Mouse (Mus musculus): ENCODE data around the gene A630023A22Rik. TPM values are rescaled to one million over a fixed set of nuclear protein-coding genes. Genes with fewer than 3 reads are reported as not detected.
A peak's percentile ranks its signal among the peaks of the same experiment; 100 is the strongest.

The A630023A22Rik gene
- polyA plus RNA-seq, 1 experiment = not detected

DNA sequence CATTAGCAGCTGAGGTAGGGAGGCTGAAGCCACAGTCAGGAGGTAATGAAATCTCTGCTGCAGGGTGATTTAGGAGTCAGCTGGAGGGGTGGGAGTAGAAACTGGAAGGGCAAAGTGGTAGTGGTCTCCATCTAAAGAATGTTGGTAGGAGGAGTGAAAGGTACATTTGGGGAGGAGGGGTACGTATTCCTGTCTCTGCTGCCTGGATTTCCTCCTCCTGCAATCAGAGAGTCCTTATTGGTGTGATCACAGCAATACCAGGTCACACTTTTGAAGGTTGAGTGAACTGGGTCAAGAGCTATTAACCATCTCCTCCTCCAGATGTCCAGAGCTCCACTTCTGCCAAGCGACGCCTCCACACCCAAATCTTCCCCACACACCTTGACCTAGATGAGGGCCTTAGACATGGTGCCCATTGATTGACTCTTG, 18.4 kb upstream of the A630023A22Rik start:
- peaks cover 9% of the 10 kb centered on the region for H3K4me1 ChIP-seq (ENCODE audit: control insufficient read depth, insufficient read depth, low read length)
- WGBS = over 99% methylated on average over 3 of the region's 3 CpGs
- no peak overlapping the region for H3K27ac ChIP-seq (ENCODE audit: insufficient read depth, low read length)
- no peak for DNase-seq
- TF ChIP-seq CTCF (IDR thresholded peaks at IDR 0.05; ENCODE audit: borderline replicate concordance, insufficient read depth, low read depth, low read length) (no peak), POLR2A (IDR thresholded peaks at IDR 0.05; ENCODE audit: borderline replicate concordance, insufficient read depth, low read length) (no peak)
- H3K27me3 ChIP-seq (ENCODE audit: control insufficient read depth, insufficient read depth, low read length) = no peaks in the 10 kb centered on the region
- H3K4me3 ChIP-seq (replicated peaks; ENCODE audit: insufficient read depth, low read depth, low read length) = no peak overlapping the region

DNA sequence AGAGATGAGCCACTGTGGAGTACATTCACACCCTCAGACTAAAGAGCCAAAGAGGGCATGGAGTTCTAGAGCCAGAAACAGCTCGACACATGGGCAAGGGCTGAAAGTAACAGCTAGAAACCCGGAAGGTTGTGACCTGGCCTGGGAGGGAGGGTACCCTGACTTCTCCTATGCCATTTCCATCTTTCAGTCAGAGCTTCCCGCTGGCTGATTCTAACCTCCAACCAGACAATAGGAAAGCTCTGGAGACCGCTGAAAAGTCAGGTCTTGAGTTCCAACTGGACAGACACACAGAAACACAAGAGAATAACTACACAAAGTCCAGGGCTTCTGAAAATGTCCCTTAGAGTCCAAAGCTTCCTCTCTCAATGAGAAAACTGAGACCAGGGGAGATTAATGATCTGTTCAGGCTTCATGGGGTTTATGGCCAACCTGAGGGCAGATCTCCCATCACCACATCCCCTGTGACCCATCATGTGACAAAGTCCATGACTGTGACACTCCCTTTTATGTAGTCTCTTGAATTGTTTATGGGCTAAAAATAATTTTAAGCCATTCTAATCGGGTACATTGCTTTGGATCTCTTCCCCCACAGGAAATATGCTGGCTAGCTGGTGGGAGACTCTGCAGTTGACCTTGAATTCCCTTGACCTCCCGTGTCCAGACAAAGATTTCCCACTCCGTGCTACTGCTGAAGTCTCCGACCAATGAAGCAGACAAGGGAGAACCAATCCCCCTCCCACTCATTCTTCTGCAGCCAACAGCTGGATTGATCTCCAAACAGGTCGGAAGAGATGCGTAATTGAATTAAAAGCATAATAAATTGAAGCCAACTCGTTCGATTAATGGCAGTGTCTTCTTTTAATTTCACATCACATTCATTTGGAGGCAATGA, 17.7 kb upstream of the A630023A22Rik start:
- no peak overlapping the region for H3K4me3 ChIP-seq (replicated peaks; ENCODE audit: insufficient read depth, low read depth, low read length)
- TF ChIP-seq POLR2A (IDR thresholded peaks at IDR 0.05; ENCODE audit: borderline replicate concordance, insufficient read depth, low read length) (no peak), CTCF (IDR thresholded peaks at IDR 0.05; ENCODE audit: borderline replicate concordance, insufficient read depth, low read depth, low read length) (no peak)
- WGBS = 86% methylated on average over 12 of the region's 12 CpGs

DNA sequence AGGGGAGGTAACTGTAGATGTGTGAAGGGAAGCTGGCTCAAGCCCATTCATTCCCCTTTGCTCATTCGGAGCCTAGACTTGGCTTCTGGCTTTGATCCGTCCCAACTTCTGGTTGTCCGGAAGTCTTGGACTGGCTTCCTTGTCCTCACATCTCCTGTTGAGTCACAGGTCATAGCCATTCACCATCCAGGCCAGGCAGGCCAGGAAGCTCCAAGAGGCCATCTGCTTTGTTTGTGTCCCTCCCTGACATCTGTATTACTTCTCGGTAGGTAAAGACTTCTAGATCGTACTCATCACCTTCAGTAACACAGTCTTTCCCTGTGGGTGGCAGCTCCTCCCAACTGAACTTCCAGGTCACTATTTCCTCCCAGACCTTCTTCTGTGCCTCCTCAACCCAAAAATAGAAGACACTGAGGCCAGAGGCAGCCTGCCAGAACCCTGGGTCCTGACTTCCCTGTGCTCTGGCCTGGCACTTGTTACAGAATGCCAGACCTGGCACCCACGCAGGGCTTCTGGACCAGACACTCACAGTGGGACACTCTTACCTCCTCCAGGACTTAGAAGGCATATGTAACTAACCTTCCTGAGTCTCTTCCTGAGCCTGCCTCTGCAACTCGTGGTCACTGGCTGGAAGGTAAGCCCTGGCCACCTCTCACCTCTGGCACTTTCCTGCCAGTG, 16.6 kb upstream of the A630023A22Rik start:
- 12% methylated on average over 7 of the region's 7 CpGs for WGBS
- Histone ChIP-seq H3K4me1 (ENCODE audit: control insufficient read depth, insufficient read depth, low read length) (peaks cover 9% of the 10 kb centered on the region), H3K4me3 (replicated peaks; ENCODE audit: insufficient read depth, low read depth, low read length) (no peak overlapping the region), H3K27ac (ENCODE audit: insufficient read depth, low read length) (no peak overlapping the region), H3K27me3 (ENCODE audit: control insufficient read depth, insufficient read depth, low read length) (no peaks in the 10 kb centered on the region)
- DNase-seq = peak; percentile 83 to 89
- no peak for TF ChIP-seq POLR2A (IDR thresholded peaks at IDR 0.05; ENCODE audit: borderline replicate concordance, insufficient read depth, low read length)
- no peak for TF ChIP-seq CTCF (IDR thresholded peaks at IDR 0.05; ENCODE audit: borderline replicate concordance, insufficient read depth, low read depth, low read length)

More for the DNA sequence above, 17.7 kb upstream of the A630023A22Rik start:
- peaks cover 9% of the 10 kb centered on the region for H3K4me1 ChIP-seq (ENCODE audit: control insufficient read depth, insufficient read depth, low read length)
- H3K27ac ChIP-seq (ENCODE audit: insufficient read depth, low read length) = no peak overlapping the region
- no peak for DNase-seq
- H3K27me3 ChIP-seq (ENCODE audit: control insufficient read depth, insufficient read depth, low read length) = no peaks in the 10 kb centered on the region

DNA sequence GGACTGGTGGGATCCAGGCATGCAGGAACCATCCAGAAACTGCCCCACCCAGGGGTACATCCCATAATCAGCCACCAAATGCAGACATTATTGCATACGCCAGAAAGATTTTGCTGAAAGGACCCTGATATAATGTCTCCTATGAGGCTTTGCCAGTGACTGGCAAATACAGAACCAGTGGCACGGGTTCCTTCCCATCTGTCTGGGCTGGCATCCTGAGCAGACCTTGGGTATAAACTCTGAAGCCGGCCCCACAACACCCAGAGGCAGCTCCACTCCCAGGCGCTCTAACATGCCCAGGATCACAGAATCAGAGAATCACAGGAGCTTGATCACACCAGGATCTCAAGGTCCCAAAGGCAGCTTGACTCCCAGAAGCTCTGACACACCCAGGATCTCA, 11.8 kb upstream of the A630023A22Rik start:
- DNase-seq = no peak
- no peaks in the 10 kb centered on the region for H3K27me3 ChIP-seq (ENCODE audit: control insufficient read depth, insufficient read depth, low read length)
- TF ChIP-seq POLR2A (IDR thresholded peaks at IDR 0.05; ENCODE audit: borderline replicate concordance, insufficient read depth, low read length) (no peak), CTCF (IDR thresholded peaks at IDR 0.05; ENCODE audit: borderline replicate concordance, insufficient read depth, low read depth, low read length) (no peak)
- WGBS = 50% methylated on average over 4 of the region's 4 CpGs
- peaks cover 6% of the 10 kb centered on the region for H3K4me1 ChIP-seq (ENCODE audit: control insufficient read depth, insufficient read depth, low read length)
- no peak overlapping the region for H3K27ac ChIP-seq (ENCODE audit: insufficient read depth, low read length)
- no peak overlapping the region for H3K4me3 ChIP-seq (replicated peaks; ENCODE audit: insufficient read depth, low read depth, low read length)

DNA sequence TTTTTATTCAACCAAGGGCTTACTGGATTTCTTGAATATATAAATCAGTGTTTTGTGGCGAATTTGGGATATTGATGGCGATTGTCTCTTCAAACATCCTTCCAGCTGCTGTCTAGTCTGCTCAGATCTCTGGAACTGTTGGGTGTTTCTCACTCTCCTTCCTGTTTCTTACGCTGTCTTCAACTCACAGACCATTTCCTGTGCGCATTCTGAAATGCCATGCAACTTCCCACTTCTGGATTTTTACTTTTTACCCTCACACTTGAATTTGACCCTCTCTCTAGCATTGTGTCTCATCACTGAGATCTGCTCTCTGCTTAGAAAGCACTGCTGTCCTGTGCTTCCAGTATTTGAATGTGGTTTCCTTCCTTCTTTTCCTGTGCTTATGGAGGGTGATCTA, 5.0 kb upstream of the A630023A22Rik start:
- 90% methylated on average over 4 of the region's 4 CpGs for WGBS
- DNase-seq = no peak
- no peak overlapping the region for H3K27ac ChIP-seq (ENCODE audit: insufficient read depth, low read length)
- TF ChIP-seq CTCF (IDR thresholded peaks at IDR 0.05; ENCODE audit: borderline replicate concordance, insufficient read depth, low read depth, low read length) (no peak), POLR2A (IDR thresholded peaks at IDR 0.05; ENCODE audit: borderline replicate concordance, insufficient read depth, low read length) (no peak)
- H3K4me1 ChIP-seq (ENCODE audit: control insufficient read depth, insufficient read depth, low read length) = no peaks in the 10 kb centered on the region
- H3K4me3 ChIP-seq (replicated peaks; ENCODE audit: insufficient read depth, low read depth, low read length) = no peak overlapping the region
- no peaks in the 10 kb centered on the region for H3K27me3 ChIP-seq (ENCODE audit: control insufficient read depth, insufficient read depth, low read length)

DNA sequence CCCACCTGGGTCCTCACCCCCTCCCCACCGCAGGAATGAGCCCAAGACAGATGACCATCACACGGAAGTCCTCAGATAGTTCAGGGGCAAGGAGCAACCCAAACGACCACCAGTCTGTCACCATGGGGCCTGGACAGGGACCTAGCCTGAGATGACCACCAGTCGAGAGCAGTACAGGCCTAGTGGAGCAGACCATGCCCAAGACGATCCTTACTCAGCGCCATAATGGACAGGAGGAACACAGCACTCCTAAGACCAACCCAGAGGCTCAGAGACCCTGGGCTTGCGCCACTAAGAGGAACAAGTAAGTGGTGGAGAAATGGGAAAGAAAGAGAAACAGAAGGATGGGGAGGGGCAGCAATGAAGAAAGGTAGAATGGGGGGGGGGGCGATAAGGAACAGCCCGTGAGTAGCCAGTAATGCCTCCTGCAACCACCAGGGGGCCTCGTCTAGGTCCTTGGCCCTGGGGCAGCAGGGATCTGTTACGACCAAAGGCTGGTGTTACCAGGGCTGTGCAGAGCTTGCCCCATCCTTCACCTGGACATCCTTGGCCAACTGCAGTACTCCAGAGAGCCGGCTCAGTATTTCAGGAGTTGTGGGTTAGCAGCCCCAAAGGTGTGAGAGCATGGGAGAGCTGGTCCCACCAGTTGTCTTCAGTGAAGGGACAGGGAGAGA, 4.0 kb upstream of the A630023A22Rik start:
- DNase-seq = peak in 1 of 2 experiments; percentile 22
- peak; percentile 43; the same call in 1 of the 2 replicates for TF ChIP-seq CTCF (IDR thresholded peaks at IDR 0.05; ENCODE audit: borderline replicate concordance, insufficient read depth, low read depth, low read length)
- TF ChIP-seq POLR2A (IDR thresholded peaks at IDR 0.05; ENCODE audit: borderline replicate concordance, insufficient read depth, low read length) = no peak
- no peaks in the 10 kb centered on the region for H3K27me3 ChIP-seq (ENCODE audit: control insufficient read depth, insufficient read depth, low read length)
- no peak overlapping the region for H3K27ac ChIP-seq (ENCODE audit: insufficient read depth, low read length)
- WGBS = 70% methylated on average over 11 of the region's 12 CpGs
- H3K4me1 ChIP-seq (ENCODE audit: control insufficient read depth, insufficient read depth, low read length) = no peaks in the 10 kb centered on the region
- no peak overlapping the region for H3K4me3 ChIP-seq (replicated peaks; ENCODE audit: insufficient read depth, low read depth, low read length)

DNA sequence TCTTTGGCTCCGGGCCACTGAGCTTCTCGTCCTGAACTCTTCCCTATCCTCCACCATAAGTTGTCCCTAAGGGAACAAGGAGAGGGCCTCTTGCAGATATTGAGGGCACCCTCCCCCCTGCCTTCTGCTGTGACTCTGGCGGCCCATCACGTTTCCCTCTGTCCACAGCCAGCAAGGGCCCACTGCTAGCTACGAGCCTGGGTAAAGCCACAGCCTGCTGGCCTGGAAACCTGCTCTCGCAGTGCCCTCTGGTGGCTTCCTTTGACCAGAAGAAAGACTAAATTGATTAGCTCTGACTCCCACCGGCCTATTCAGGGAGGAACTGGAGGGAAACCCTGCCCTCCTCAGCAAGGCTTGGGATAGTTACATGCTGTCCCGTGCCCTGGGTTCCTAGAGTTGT, 2.3 kb upstream of the A630023A22Rik start:
- TF ChIP-seq POLR2A (IDR thresholded peaks at IDR 0.05; ENCODE audit: borderline replicate concordance, insufficient read depth, low read length) (no peak), CTCF (IDR thresholded peaks at IDR 0.05; ENCODE audit: borderline replicate concordance, insufficient read depth, low read depth, low read length) (peak; percentile 72)
- Histone ChIP-seq H3K27me3 (ENCODE audit: control insufficient read depth, insufficient read depth, low read length) (no peaks in the 10 kb centered on the region), H3K27ac (ENCODE audit: insufficient read depth, low read length) (no peak overlapping the region), H3K4me3 (replicated peaks; ENCODE audit: insufficient read depth, low read depth, low read length) (no peak overlapping the region), H3K4me1 (ENCODE audit: control insufficient read depth, insufficient read depth, low read length) (no peaks in the 10 kb centered on the region)
- 21% methylated on average over 8 of the region's 8 CpGs for WGBS
- DNase-seq = peak; percentile 61 to 65
